Mouse (Mus musculus) olfactory bulb, adult 2 months (tissue): ENCODE data around the gene Slc30a7.

Source experiments
- CTCF ChIP-seq: fragments of 200-500 bp; IDR thresholded peaks from 2 replicates; pipeline ENCODE4 v1.5.1; 2012; ENCODE audit warnings: low read depth, mild to moderate bottlenecking, low read length, moderate library complexity; ENCODE audit not compliant: insufficient read depth
- POLR2A ChIP-seq: fragments of 200-500 bp; IDR thresholded peaks from 2 replicates; pipeline ENCODE4 v1.6.1; 2012; ENCODE audit warnings: mild to moderate bottlenecking, low read depth, low read length, moderate library complexity; ENCODE audit not compliant: insufficient read depth

DNA sequence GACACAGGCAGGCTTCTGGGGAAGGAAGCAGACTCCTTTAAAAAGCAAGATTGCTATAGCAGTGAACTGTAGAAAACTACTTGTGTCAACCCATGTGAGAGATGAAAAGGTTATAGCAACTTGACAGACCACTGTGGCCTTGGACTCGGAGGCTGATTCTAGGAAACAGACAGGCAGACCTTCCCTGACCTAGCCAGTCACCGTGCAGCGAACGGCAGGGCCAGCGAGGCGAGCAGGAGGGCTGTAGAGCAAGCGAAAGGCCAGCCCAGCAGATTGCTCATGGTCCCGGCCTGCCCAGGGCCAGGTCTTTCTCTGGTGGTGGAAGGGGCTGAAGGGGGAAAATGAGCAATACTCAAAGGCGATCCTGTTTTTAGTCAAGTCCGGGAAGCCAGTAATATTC lies 69.4 kb downstream of the Slc30a7 start:
- TF ChIP-seq CTCF, result no peak
- no peak for TF ChIP-seq POLR2A
